Mouse (Mus musculus) kidney, adult 2 months (tissue): Measurements from ENCODE around the gene Dusp6.

ENCODE experiments used
- CTCF ChIP-seq: fragments of 200-500 bp; conservative IDR thresholded peaks from 2 replicates; pipeline ENCODE4 v1.5.1; 2011; ENCODE audit warnings: low read depth, mild to moderate bottlenecking, control low read depth, low read length, moderate library complexity, mixed read lengths; ENCODE audit not compliant: insufficient read depth, insufficient read length
- POLR2A ChIP-seq: fragments of 200-500 bp; IDR thresholded peaks from one replicate; pipeline ENCODE4 v1.6.1; 2011; ENCODE audit warnings: low read depth, low read length, control low read depth

GRCm38 (mm10) chr10:99227968-99228864 lies 34.8 kb upstream of the Dusp6 start:
- TF ChIP-seq POLR2A, result no peak
- no peak for TF ChIP-seq CTCF
